Mouse (Mus musculus) heart, embryonic 12.5 days (tissue): ENCODE results near the gene Pla2g6. TPM values are rescaled to one million over a fixed set of nuclear protein-coding genes. Genes with fewer than 3 reads are reported as not detected.
A peak's percentile ranks its signal among the peaks of the same experiment; 100 is the strongest.

Source experiments
- ATAC-seq: fragments of 200-750 bp; cut with Nextera tagmentation; 2 replicates; pipeline ENCODE4 v1.8.0; 2017; ENCODE audit warnings: moderate TSS enrichment, moderate library complexity; ENCODE audit not compliant: insufficient number of reproducible peaks, low FRiP score
- H3K27ac ChIP-seq: fragments of 300-500 bp; sonication (generic); 2 replicates; pipeline ENCODE4 v1.5.1; 2016; ENCODE audit warnings: mild to moderate bottlenecking, moderate library complexity; ENCODE audit not compliant: poor library complexity, severe bottlenecking
- H3K27me3 ChIP-seq: fragments of 300-500 bp; sonication (generic); replicated peaks from 2 replicates; pipeline ENCODE4 v1.6.1; 2016; ENCODE audit warnings: mild to moderate bottlenecking, moderate library complexity
- H3K36me3 ChIP-seq: fragments of 300-500 bp; sonication (generic); 2 replicates; pipeline ENCODE4 v1.6.1; 2016; ENCODE audit warnings: mild to moderate bottlenecking, moderate library complexity
- H3K4me1 ChIP-seq: fragments of 300-500 bp; sonication (generic); replicated peaks from 2 replicates; pipeline ENCODE4 v1.6.1; 2016; ENCODE audit warnings: mild to moderate bottlenecking
- H3K4me2 ChIP-seq: fragments of 300-500 bp; sonication (generic); 2 replicates; pipeline ENCODE4 v1.6.1; 2016; ENCODE audit warnings: mild to moderate bottlenecking, moderate library complexity
- H3K4me3 ChIP-seq: fragments of 300-500 bp; sonication (generic); 2 replicates; pipeline ENCODE4 v1.5.1; 2016; ENCODE audit warnings: mild to moderate bottlenecking
- H3K9ac ChIP-seq: fragments of 300-500 bp; sonication (generic); 2 replicates; pipeline ENCODE4 v1.6.1; 2016; ENCODE audit warnings: mild to moderate bottlenecking, moderate library complexity
- H3K9me3 ChIP-seq: fragments of 300-500 bp; sonication (generic); replicated peaks from 2 replicates; pipeline ENCODE4 v1.6.1; 2016; ENCODE audit warnings: mild to moderate bottlenecking, moderate library complexity
- WGBS: fragments of 180-500 bp; shearing (Covaris S2); methylation state at CpG from one replicate; pipeline ENCODE4 v1.1.7; 2016; 5-methylcytosine and 5-hydroxymethylcytosine counted together
- polyA plus RNA-seq: library from polyadenylated mRNA; unstranded; fragments of >200 nt; fragmentation: Nextera tagmentation; extraction: Ambion mirVana; gene quantifications from 2 replicates; pipeline ENCODE4 v1.2.1, GENCODE M21; 2016

The Pla2g6 gene
- polyA plus RNA-seq: 12.1 and 14.4 TPM in 2 replicates

DNA sequence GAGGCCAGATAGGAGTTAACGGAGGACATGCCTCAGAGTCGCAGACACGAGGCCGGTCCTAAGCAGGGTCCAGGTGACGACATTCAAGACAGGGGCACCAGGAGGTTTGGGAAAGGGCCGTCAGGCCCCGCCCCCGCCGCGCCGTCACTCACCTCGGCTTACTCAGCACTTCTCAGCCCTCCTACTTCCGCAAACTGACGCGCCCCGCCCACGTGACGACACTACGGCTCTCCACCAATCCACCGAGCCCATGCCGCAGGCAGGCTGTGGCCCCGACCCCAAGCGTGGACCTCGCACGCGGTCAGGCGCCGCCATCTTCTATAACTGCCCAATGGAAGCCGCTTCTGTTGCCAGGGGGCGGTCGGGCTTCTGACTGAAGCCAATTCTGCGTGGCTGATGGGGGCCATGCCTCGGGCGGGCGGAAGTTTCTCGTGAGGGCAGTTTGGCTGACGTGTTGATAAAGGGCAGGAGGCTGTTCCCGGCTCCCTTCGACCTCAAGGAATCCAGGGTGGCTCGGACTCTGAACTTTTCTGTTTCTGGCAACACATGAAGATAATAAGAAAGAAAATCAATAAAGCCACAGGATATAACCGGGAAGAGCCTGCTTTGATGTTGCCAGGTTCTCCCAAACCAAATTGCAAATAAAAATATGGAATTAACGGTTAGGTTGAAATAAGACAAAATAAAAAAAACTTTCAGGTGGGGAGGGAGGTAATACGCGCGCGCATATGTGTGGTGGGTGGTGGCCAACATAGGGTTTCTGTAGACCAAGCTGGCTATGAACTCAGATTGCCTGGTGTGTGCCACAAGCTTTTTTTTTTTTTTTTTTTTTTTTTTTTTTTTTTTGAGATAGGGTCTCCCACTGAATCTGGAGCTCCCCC is at the start of gene Pla2g6:
Pla2g6 (minus strand) TSS at position 333 of the 881 bp plus-strand sequence.
- H3K36me3 ChIP-seq: no peaks in the 10 kb centered on the region

DNA sequence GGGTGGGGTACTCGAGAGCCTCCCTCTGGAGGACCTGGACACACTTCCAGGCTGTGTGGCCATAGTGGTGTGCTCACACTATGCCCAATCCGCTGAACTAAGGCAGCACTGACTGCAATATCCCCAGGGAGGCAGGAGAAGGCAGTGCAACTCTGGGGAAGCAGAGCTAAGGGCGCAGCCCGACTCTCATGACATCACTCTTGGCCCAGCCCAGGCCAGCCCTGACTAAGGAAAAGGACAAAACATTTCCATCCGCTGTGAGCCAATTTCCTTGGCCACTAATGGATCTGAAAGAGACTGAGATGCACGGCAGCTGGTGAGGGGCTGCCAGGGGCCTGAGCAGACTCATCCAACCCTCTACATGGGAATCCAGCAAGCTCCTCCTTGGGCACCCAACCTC is 49.5 kb upstream of the Pla2g6 start:
- no peak overlapping the region for H3K9ac ChIP-seq
- no peaks in the 10 kb centered on the region for H3K27me3 ChIP-seq
- peaks cover 44% of the 10 kb centered on the region for H3K4me1 ChIP-seq
- no peak overlapping the region for H3K4me3 ChIP-seq
- no peaks in the 10 kb centered on the region for H3K9me3 ChIP-seq
- WGBS: 81% methylated on average over 6 of the region's 6 CpGs
- no peak overlapping the region for H3K4me2 ChIP-seq
- ATAC-seq: peak; percentile 28; the same call in 1 of the 2 replicates
- no peak overlapping the region for H3K27ac ChIP-seq
- peaks cover 58% of the 10 kb centered on the region for H3K36me3 ChIP-seq

More for the DNA sequence above, at the start of gene Pla2g6:
- Histone ChIP-seq H3K27me3 (no peaks in the 10 kb centered on the region), H3K4me1 (peaks cover 43% of the 10 kb centered on the region), H3K9ac (peak within 1 kb of the TSS; percentile 80), H3K4me3 (peak within 1 kb of the TSS; percentile 61), H3K27ac (peak within 1 kb of the TSS; percentile 88), H3K4me2 (peak within 1 kb of the TSS; percentile 85), H3K9me3 (no peaks in the 10 kb centered on the region)
- 2% methylated on average over 46 of the region's 46 CpGs for WGBS
- peak; percentile 97 for ATAC-seq

DNA sequence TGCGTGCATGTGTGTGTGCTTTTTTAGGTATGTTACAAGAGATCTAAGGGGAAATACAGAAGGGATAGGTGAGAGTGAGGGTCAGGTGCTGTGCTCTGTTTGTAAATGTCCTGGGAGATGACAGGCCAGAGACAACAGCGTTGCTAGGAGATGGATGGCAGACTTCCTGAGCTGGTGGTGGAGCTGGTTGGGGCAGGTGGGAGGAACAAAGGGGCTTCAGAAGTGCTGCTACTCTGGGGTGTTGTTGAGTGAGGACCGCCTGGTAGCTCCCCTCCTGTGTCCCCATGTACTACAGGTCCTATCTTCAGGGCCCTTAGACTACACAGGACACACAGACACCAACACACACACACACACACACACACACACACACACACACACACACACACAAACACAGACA is 46.6 kb upstream of the Pla2g6 start:
- no peak for ATAC-seq
- peaks cover 77% of the 10 kb centered on the region for H3K36me3 ChIP-seq
- H3K4me3 ChIP-seq: no peak overlapping the region
- no peak overlapping the region for H3K4me2 ChIP-seq
- H3K9ac ChIP-seq: no peak overlapping the region
- H3K9me3 ChIP-seq: no peaks in the 10 kb centered on the region
- WGBS: 61% methylated on average over 3 of the region's 3 CpGs
- H3K27me3 ChIP-seq: no peaks in the 10 kb centered on the region
- H3K4me1 ChIP-seq: peaks cover 19% of the 10 kb centered on the region
- no peak overlapping the region for H3K27ac ChIP-seq

GRCm38 (mm10) chr15:79370281-79370843 is 42.2 kb upstream of the Pla2g6 start:
- peaks cover 27% of the 10 kb centered on the region for H3K4me1 ChIP-seq
- H3K4me2 ChIP-seq: no peak overlapping the region
- no peak overlapping the region for H3K9ac ChIP-seq
- 71% methylated on average over 7 of the region's 7 CpGs for WGBS
- no peak overlapping the region for H3K27ac ChIP-seq
- ATAC-seq: no peak
- no peaks in the 10 kb centered on the region for H3K27me3 ChIP-seq
- H3K4me3 ChIP-seq: no peak overlapping the region
- no peaks in the 10 kb centered on the region for H3K9me3 ChIP-seq
- peaks cover 86% of the 10 kb centered on the region for H3K36me3 ChIP-seq

- Histone ChIP-seq H3K9me3 (no peaks in the 10 kb centered on the region), H3K9ac (no peak overlapping the region), H3K4me3 (no peak overlapping the region), H3K27ac (peak overlapping the region; percentile 12; the same call in 1 of the 2 replicates), H3K27me3 (no peaks in the 10 kb centered on the region), H3K4me1 (peaks cover 28% of the 10 kb centered on the region), H3K36me3 (peaks cover 86% of the 10 kb centered on the region), H3K4me2 (no peak overlapping the region)
- WGBS: 72% methylated on average over 15 of the region's 15 CpGs
- ATAC-seq: no peak
Observed at GRCm38 (mm10) chr15:79369452-79370280, 41.5 kb upstream of the Pla2g6 start.

- no peak for ATAC-seq
- peaks cover 87% of the 10 kb centered on the region for H3K36me3 ChIP-seq
- WGBS: 70% methylated on average over 8 of the region's 8 CpGs
- H3K9ac ChIP-seq: peak overlapping the region; percentile 46; the same call in 1 of the 2 replicates
- peak overlapping the region; percentile 70 for H3K27ac ChIP-seq
- peaks cover 35% of the 10 kb centered on the region for H3K4me1 ChIP-seq
- H3K4me2 ChIP-seq: 0 out of 2 replicates have a peak overlapping the region, but pooled peaks have one; percentile 0
- no peak overlapping the region for H3K4me3 ChIP-seq
- H3K27me3 ChIP-seq: no peaks in the 10 kb centered on the region
- no peaks in the 10 kb centered on the region for H3K9me3 ChIP-seq
Observed at GRCm38 (mm10) chr15:79368861-79369440, 40.8 kb upstream of the Pla2g6 start.

DNA sequence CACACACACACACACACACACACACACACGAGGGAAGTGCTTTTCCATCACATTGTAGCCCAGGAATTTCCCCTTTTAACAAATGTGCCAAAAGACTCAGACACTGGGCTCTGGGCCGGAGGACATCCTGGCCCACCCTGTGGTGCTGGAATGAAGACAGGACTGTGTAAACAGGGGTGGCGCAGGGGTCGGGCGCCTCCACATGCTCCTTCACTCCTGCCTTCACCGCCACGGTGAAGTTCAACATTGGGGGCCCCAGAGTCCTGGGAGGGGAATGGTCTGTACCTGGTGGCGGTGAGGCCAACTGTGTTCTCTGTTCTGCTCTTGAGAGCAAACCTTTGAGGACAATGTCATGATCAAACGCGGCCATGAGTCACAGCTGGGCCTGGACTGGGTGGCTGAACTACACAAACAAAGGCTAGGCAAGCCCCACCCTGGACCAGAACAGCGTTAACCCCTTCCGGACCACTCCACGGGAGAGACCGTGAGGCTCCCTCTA is 40.2 kb upstream of the Pla2g6 start:
- 0 out of 2 replicates have a peak overlapping the region, but pooled peaks have one; percentile 0 for H3K4me2 ChIP-seq
- no peaks in the 10 kb centered on the region for H3K9me3 ChIP-seq
- ATAC-seq: peak; percentile 71
- WGBS: 51% methylated on average over 14 of the region's 14 CpGs
- H3K36me3 ChIP-seq: peaks cover 87% of the 10 kb centered on the region
- H3K27ac ChIP-seq: peak overlapping the region; percentile 70
- H3K4me1 ChIP-seq: peaks cover 41% of the 10 kb centered on the region
- H3K27me3 ChIP-seq: no peaks in the 10 kb centered on the region
- H3K4me3 ChIP-seq: no peak overlapping the region
- peak overlapping the region; percentile 46 for H3K9ac ChIP-seq

GRCm38 (mm10) chr15:79366402-79366801 is 38.2 kb upstream of the Pla2g6 start:
- Histone ChIP-seq H3K27me3 (no peaks in the 10 kb centered on the region), H3K4me1 (peaks cover 50% of the 10 kb centered on the region), H3K27ac (no peak overlapping the region), H3K36me3 (peaks cover 87% of the 10 kb centered on the region), H3K4me2 (no peak overlapping the region), H3K9ac (no peak overlapping the region), H3K9me3 (no peaks in the 10 kb centered on the region), H3K4me3 (no peak overlapping the region)
- no peak for ATAC-seq
- 86% methylated on average over 5 of the region's 5 CpGs for WGBS

DNA sequence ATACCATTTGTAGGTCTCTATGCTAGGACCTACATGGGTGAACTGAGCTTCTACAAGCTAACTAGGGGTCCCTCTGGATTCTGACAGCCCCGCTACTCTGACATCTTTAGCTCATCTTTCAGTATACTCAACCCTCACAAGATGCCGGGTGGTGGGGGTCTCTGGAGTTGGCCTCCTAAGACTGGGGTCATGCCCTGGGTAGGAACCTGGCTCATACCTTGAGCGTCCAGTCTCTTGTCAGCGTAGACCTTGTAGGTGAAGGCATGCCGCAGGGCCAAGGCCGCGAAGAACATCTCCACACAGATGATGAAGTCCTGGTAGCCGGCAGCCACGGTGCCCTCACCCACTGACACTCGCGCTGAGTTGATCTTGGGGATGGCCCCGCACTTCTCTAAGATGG is 36.9 kb upstream of the Pla2g6 start:
- no peak for ATAC-seq
- no peak overlapping the region for H3K4me2 ChIP-seq
- no peak overlapping the region for H3K4me3 ChIP-seq
- no peaks in the 10 kb centered on the region for H3K9me3 ChIP-seq
- no peak overlapping the region for H3K27ac ChIP-seq
- H3K9ac ChIP-seq: no peak overlapping the region
- peaks cover 87% of the 10 kb centered on the region for H3K36me3 ChIP-seq
- no peaks in the 10 kb centered on the region for H3K27me3 ChIP-seq
- H3K4me1 ChIP-seq: peaks cover 62% of the 10 kb centered on the region
- 90% methylated on average over 12 of the region's 12 CpGs for WGBS

- Histone ChIP-seq H3K27ac (peak overlapping the region; percentile 14; the same call in 1 of the 2 replicates), H3K9me3 (no peaks in the 10 kb centered on the region), H3K36me3 (peaks cover 78% of the 10 kb centered on the region), H3K4me1 (peaks cover 62% of the 10 kb centered on the region), H3K27me3 (no peaks in the 10 kb centered on the region), H3K4me3 (no peak overlapping the region), H3K9ac (0 out of 2 replicates have a peak overlapping the region, but pooled peaks have one; percentile 28), H3K4me2 (no peak overlapping the region)
- 48% methylated on average over 6 of the region's 6 CpGs for WGBS
- no peak for ATAC-seq
Observed at GRCm38 (mm10) chr15:79364120-79364519, 35.9 kb upstream of the Pla2g6 start.
